Mouse (Mus musculus) spleen, postnatal 4 days (tissue): ENCODE results near the gene Gm853.

ENCODE experiments used
- DNase-seq, 2 experiments: peaks; one replicate each; pipeline ENCODE4 v3.0.0; 2022; ENCODE audit warnings: low spot score in 2 of 2

Gm853 gene

GRCm38 (mm10) chr4:130213857-130214256, 8.3 kb downstream of the Gm853 start:
- DNase-seq: no peak

- no peak for DNase-seq
Observed at GRCm38 (mm10) chr4:130213197-130213596, 9.0 kb downstream of the Gm853 start.

- no peak for DNase-seq
Observed at GRCm38 (mm10) chr4:130212421-130212820, 9.8 kb downstream of the Gm853 start.

- no peak for DNase-seq
Observed at GRCm38 (mm10) chr4:130211870-130212269, 10.3 kb downstream of the Gm853 start.

GRCm38 (mm10) chr4:130198694-130199670, 23.2 kb downstream of the Gm853 start:
- peak; percentile 85 to 96 for DNase-seq

- DNase-seq: no peak
Observed at GRCm38 (mm10) chr4:130196542-130196941, 25.7 kb downstream of the Gm853 start.

- DNase-seq: peak in 1 of 2 experiments; percentile 53
Observed at GRCm38 (mm10) chr4:130195924-130196323, 26.3 kb downstream of the Gm853 start.

GRCm38 (mm10) chr4:130192266-130192665, 29.9 kb downstream of the Gm853 start:
- DNase-seq: no peak

- no peak for DNase-seq
Observed at GRCm38 (mm10) chr4:130189606-130190005, 32.6 kb downstream of the Gm853 start.

GRCm38 (mm10) chr4:130188806-130189297, 33.3 kb downstream of the Gm853 start:
- peak; percentile 75 to 90 for DNase-seq

- no peak for DNase-seq
Observed at GRCm38 (mm10) chr4:130186891-130187290, 35.3 kb downstream of the Gm853 start.

GRCm38 (mm10) chr4:130186450-130186849, 35.8 kb downstream of the Gm853 start:
- DNase-seq: no peak

- no peak for DNase-seq
Observed at GRCm38 (mm10) chr4:130183879-130184278, 38.3 kb downstream of the Gm853 start.

GRCm38 (mm10) chr4:130183023-130183422, 39.2 kb downstream of the Gm853 start:
- DNase-seq: peak in 1 of 2 experiments; percentile 60

- peak in 1 of 2 experiments; percentile 58 for DNase-seq
Observed at GRCm38 (mm10) chr4:130181886-130182285, 40.3 kb downstream of the Gm853 start.

GRCm38 (mm10) chr4:130180909-130181602, 41.1 kb downstream of the Gm853 start:
- peak in 1 of 2 experiments; percentile 54 for DNase-seq

GRCm38 (mm10) chr4:130179876-130180275, 42.3 kb downstream of the Gm853 start:
- DNase-seq: no peak

GRCm38 (mm10) chr4:130177536-130177935, 44.7 kb downstream of the Gm853 start:
- no peak for DNase-seq

- DNase-seq: no peak
Observed at GRCm38 (mm10) chr4:130177087-130177486, 45.1 kb downstream of the Gm853 start.

GRCm38 (mm10) chr4:130176156-130176720, 46.0 kb downstream of the Gm853 start:
- no peak for DNase-seq

- DNase-seq: peak; percentile 30 to 71
Observed at GRCm38 (mm10) chr4:130175072-130175711, 47.0 kb downstream of the Gm853 start, which contains the start of gene Tinagl1. Gene Tinagl1, minus strand, starts transcription at chr4:130175122.
